Mouse (Mus musculus) brain, adult 2 months (tissue): ENCODE data around the gene Camta2.

Experiments used
- DNase-seq: peaks from one replicate; pipeline ENCODE4 v3.0.0; 2011; ENCODE audit warnings: low read depth, low spot score

Camta2 gene

DNA sequence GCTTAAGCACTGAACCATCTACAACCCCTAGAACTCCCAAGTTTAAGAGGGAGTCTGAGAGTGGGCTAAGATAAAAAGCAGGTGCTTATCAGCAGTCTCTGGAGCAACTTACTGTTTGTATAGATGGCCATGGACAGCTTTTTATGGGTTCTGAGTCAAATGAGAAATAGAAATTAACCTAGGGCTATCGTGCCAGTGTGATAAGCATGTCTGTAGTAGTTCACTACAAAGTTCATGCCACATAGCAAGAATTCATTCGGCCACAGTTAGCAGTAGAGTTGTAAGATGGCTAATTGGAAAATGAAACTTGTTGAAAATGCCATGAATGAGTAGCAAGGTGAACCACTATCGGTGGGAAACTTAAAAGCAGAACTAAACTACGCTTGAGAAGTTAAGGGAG, 39.4 kb downstream of the Camta2 start:
- DNase-seq, result no peak

DNA sequence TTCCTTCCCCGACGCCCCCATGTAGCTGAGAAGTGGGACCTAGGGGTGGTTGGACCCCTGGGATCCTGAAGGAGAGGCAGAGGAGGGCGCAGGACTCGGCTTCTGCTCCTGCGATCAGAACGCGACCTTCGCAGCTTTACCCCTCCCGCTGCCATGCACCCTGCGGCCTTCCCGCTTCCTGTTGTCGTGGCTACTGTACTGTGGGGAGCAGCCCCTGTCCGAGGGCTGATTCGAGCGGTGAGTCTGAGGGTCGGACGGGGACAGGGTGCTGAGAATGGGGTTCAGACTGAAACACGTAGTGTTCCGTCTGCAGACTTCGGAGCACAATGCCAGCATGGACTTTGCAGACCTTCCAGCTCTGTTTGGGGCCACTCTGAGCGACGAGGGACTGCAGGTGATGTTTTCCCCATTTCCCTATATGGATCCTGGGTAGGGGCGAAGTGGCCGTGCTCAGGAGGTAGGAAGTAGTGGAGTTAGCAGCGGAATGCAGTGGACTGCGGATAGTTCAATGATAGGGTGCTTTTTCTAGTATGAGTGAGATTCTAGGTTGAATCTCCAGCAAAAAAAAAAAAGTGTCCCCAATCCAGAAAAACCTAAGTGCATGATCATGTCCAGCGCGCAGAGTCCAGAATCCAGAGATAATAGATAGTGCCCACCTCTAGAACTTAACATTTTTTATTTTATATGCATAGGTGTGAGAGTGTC, 40.0 kb downstream of the Camta2 start:
- no peak for DNase-seq

DNA sequence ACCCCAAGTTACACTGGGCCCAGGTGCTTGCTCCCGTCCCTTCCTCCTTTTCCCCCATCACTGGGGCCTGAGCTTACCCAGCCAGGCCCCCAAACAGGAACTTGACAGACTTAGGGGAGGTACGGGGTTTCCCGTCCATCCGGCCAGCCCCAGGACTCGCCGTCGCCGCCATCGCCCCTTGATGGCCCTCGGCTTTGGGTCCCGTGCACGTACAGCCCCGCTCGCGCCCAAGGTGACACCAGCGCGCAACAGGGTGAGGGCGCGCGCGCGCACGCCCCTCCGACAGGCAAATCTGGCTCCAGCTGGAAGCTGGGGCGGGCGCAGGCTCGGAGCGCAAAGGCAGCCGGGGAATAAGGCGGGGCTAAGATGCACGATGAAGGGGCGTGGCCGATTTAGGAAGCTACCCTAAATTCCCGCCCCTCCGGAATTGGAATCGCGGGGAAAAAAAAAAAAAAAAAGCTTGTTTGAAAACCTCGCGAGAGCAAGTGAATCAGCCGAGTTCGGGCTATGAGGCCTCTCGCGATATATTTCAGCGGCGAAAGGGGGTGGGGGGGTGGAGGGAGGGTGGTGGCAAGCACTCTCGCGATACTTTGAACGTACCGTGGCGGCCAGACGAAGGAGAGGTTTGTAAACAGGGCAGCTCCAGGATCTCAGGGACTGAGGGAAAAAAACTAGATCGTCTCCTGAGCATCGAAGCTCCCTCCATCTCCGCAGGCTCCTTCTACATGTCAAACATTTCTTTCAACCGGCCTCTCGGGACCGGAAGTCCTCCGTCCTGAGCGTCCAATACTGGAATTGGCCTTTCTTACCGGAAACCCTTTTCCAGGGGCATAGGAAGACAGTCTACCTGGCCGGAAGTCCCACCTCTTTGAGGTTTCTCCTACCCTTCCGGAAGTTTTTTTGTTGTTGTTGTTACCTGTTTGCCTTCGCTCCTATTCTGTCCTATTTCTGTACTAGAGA, 40.9 kb downstream of the Camta2 start, which contains the start of the genes Rnf167 and Slc25a11:
TSS of gene Rnf167 (plus strand) at position 545 of the 960 bp plus-strand sequence.
TSS of gene Slc25a11 (minus strand) at position 789 of the 960 bp plus-strand sequence.
- DNase-seq, result peak; percentile 100

DNA sequence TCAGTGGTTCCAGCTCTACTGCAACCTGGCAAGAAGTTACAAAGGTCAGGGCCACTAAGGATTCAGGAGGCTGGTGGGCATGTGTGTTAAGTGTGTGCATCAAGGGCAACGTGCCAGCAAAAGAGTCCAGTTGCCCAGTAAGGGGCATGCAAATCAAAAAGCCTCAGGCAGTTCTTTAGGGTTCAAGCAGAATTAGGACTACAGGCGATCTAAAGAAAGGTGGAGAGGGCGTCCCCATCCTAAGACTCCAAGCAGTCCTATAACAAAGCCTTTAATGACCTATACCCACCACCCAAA, 41.7 kb downstream of the Camta2 start:
- DNase-seq, result no peak

DNA sequence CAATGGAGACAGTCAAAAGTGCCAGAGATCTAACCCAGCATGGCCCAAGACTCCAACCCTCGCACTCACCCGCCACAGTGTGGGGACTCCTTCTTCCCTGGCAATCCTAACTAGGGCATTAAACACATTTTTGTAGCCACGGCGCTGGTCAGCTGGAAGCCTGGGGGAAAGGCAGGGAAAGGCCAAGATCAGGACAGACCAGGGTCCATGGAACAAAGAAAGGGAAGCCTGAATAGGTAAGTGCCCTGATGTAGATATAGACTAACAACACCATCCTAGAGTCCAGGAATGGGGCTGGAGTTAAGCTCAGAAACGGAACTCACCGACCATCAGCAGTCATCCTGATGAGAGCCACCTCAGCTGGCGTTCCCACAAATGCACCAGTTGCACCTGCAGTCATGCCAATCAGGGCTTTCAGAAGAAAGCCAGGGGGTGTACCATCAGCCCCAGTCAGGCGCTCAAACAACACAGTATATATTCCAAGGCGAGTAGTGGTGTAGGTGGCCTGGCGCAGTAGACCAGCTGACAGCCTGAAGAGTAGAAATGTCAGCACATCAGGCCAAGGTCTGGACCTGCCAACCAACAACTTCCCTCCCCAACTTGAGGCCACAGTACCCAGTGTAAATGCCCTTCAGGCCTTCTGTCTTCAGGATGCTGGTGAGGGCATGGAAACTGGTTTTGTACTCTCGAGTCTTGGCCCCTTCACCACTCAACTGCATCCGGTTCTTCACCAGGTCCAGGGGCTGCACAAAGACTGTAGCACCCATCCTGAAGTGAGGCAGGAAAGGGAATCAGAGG, 42.2 kb downstream of the Camta2 start:
- DNase-seq, result no peak

DNA sequence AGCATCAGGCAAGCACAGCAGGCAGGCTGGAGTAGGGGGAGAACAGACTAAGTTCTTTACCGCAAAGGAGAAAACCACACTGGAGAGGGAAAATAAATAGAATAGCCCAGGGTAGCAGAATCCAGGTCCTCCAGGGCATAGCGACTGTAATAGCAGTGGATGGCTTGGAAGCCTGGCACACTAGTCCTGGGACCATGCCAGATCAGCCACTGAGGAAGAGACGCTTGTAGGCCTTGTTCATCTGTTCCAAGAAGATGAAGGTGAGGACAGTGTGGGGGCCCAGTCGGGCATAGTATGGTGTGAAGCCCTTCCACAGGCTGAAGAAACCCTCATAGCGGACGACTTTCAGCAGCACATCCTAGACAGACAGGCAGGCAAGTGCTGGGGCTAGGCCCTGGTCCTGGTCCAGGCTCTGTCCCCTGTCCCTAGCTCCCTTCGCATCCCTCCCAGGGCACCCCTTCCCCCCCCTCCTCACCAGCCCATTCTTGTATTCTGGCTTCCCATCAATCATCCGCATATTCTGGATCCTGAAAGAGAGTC, 43.3 kb downstream of the Camta2 start:
- DNase-seq, result no peak

DNA sequence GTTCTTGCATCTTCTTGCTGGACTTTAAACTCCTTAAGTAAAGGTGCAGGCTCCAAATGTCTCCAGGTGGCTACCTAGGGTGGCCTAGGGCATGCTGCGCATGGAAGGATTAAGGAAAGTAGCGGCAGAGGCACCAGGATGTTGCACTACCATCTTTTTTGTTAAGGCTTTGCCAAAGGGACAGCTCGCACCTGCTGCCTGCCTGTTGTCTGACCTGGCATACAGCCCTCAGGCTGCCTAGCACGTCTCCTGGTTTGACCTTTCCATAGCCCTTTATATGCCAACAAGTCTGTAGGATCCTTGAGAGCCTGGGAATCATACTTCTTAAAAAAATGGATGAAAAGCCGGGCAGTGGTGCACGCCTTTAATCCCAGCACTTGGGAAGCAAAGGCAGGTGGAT, 44.9 kb downstream of the Camta2 start:
- DNase-seq, result no peak

DNA sequence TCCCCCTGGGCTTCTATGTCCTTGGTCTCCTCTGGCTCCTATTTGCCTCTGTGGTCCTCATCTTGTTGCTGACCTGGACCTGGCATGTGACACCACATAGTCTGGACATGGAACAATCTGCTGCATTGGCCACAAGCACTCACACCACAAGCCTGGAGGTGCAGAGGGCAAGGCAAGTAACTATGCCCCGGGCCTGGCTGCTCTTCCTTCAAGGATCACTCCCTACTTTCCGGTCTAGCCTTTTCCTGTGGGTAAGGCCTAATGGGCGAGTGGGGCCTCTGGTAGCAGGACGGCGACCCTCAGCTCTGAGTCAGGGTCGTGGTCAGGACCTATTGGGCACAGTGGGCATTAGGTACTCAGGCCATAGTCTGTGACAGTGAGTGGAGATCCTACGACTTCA, 46.7 kb downstream of the Camta2 start:
- no peak for DNase-seq

DNA sequence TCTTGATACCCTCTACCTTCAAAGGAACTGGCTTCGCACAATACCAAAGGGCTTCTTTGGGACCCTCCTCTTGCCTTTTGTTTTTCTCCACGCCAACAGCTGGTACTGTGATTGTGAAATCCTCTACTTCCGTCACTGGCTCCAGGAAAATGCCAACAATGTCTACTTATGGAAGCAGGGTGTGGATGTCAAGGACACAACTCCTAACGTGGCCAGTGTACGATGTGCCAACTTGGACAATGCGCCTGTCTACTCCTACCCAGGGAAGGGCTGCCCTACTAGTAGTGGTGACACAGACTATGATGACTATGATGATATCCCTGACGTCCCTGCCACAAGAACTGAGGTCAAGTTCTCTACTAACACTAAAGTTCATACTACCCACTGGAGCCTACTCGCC, 47.9 kb downstream of the Camta2 start:
- DNase-seq, result no peak

DNA sequence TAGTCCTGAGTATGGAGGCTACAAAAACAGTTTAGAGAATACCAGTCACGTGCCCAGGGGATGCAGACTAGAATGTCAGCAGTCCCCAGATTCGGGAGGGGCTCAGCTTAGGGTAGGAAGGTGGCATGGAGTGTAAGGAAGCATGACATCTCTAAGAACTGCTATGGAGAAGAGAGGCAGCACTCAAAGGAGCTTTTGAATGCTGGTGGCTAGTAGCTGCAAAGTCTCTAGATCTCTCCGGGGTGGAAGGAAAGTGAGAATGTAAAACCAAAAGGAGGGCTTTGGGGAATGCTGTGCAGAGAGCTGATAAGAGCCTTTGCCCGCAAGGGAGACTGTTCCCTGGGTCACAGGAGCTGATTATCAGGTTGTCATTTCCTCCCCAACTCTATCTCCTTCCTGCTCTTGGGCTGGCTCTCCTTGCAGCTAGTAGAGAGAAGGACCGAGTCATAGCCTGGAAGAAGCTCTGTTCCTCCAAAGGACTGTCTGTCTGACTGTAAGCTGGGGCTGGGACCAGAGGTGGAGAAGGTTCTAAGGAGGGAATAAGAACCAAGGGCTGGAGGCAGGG, 49.1 kb downstream of the Camta2 start, which contains the start of gene Gp1ba:
TSS of gene Gp1ba (plus strand) at position 409 of the 565 bp plus-strand sequence.
- no peak for DNase-seq

DNA sequence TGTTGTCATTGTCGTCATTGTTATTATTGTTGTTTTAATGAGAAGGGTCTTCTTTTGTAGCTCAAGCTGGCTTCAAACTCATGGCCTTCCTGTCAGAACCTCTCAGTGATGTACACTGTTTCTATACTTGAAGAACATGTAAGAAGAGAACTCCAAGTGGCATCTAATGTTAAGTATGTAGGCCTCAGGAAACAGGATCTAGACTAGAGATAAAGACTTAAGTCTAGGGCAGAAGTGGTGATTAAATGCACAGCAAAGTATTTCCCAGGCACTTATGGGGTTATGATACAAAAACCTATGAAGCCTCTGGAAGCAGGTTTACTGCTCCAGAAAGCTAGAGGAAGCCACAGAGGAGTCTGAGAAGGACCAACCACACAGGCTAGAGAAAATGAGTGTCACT, 49.6 kb downstream of the Camta2 start:
- no peak for DNase-seq

DNA sequence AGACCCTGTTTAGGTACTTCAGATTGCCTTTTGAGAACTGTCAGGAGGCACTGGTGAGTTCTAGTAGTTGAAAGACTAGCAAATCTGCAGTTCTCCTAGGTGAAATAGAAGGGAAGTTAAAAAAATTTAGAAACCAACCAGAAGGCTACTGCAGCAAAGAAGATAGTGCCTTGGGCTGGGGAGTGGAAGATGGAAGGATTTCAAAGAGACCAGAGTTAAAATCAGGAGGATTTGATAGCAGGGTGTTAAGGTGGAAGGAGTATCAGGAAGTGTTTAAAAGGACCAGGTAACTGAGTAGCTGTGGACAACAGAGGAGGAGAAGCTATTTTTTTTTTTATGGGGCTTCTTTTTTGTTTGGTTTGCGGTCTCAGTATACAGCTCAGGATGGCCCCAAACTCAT, 50.1 kb downstream of the Camta2 start:
- no peak for DNase-seq

DNA sequence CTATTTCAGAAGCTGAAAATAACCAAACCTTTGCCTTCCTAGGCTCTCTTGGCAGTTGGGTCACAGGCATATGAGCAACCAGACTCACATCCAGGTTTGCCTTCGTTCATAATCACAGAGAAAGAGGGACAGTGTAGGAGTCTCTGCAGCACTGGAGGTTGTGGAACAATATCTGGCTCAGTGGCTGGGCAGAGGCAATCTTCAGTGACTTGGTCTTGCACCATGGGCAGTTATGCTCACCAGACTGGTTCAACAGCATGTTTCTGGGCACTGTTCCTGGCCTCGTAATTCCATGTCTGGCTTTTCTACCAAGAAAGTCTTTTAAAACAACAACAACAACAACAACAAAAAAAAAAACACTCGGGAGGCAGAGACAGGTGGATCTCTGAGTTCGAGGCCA, 52.3 kb downstream of the Camta2 start:
- DNase-seq, result no peak

DNA sequence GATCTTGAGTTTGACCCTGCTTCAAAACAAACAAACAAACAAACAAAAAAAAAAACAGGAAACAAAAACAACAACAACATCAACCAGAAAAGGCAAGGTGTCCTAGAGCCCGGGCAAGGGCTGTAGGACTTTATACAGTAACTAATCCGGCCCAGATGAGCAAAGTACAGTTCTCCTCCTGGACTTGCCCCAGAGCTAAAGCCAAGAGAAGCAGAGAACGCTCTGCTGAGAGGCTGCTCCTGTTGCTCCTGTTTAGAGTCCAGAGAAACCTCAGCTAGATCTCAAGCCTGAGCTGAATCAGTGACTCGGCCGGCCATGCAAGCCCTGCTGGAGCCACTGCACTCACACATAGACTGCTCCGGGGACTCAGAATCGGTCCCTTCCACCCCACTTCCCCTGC, 57.8 kb downstream of the Camta2 start:
- DNase-seq, result no peak

DNA sequence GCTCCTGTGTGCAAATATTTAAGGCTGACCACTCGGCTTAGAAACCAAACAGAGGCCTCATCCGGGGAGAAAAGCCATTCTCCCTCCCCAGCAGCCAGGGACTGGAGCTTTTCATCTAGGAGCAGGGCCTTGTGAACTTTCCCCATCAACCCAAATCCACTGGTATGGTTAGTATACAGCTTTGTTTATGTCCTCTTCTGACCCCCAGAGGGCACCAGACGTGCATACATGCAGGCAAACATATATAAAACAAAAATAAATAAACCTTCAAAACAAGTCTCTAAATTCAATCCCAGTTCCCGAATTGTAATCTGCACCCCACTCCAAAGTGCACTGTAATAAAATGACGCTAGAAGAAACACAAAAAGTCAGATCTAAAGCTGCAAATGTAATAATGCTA, 58.3 kb downstream of the Camta2 start:
- DNase-seq, result no peak

DNA sequence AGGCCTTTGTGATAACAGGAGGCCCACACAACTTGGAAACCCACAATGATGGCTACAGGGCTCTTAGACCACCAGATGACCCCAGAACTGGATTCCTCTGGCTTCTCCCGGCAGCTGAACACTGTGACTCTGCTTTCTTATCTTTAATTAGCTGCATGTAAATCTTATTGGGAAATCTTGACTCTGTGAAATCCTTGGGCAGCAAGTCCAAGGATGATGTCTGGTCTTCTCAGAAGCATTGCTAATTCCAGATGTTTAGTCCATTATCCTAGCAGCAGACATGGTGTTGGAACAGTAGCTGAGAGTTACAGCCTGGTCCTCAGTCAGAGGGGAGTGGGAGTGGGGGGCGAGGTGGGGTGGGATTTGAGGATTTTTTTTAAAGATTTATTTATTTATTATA, 59.5 kb downstream of the Camta2 start:
- no peak for DNase-seq

DNA sequence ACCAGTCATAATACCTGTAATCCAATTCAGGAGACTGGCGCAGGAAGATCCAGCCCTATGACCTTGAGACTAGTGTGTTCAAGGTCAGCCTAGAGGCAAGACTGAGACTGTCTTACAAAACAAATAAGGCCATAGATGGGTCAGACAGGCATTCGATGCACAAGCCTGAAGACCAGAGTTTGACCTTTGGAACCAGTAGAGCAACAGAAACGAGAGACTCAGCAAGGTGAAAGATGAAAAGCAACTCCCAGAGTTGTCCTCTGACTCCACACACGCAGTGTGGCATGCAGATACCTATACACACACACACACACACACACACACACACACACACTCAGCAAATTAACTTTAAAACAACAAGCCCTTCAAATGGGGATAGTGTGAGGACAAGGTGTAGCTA, 61.0 kb downstream of the Camta2 start:
- no peak for DNase-seq

DNA sequence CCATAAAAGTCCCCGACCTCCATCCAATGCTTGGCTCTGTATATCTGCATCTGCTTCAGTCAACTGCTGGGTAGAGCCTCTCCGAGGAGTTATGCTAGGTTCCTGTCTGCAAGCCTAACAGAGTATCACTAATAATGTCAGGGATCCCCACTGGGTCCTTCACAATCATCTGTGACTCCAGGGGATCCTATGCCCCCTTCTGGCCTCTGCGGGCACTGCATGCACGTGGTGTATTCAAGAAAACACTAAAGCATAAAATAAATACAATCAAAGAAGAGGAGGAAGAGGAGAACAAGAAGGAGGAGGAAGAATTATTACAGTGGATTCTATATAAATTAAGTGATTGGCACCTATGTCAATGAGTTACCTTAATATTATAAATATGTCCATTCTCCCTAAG, 62.4 kb downstream of the Camta2 start:
- DNase-seq, result peak; percentile 55

DNA sequence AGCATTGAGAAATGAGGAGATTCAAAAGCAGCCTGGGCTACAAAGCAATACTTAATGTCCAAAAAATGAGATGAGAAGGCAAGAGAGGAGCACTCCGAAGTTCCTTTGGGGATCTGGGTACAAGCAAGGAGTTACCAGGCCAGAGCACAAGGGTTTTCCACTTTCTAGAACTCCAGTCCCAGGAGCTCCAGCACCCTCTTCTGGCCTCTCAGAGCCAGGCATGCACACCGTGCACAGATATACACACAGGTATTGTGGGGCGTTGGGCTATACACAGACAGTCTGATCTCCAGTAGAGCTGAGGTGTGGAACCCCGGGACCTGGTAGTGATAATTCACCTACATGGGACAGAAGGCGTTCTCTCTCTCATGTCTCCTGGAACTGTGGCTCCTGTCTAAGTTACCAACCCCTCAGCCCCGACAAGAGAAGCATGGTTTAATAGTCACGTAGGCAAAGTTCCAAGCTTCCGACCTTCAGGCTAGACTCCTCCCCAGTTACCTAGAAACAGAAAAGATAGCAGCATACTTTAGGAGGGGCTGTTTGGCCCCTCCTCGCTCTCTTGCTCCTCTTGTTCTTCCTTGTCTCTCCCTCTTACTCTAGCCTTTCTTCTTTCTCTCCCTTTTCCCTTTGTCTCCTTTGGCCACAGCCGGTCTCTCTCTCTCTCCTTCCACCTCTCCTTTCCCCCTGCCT, 64.7 kb downstream of the Camta2 start:
- peak; percentile 12 for DNase-seq

DNA sequence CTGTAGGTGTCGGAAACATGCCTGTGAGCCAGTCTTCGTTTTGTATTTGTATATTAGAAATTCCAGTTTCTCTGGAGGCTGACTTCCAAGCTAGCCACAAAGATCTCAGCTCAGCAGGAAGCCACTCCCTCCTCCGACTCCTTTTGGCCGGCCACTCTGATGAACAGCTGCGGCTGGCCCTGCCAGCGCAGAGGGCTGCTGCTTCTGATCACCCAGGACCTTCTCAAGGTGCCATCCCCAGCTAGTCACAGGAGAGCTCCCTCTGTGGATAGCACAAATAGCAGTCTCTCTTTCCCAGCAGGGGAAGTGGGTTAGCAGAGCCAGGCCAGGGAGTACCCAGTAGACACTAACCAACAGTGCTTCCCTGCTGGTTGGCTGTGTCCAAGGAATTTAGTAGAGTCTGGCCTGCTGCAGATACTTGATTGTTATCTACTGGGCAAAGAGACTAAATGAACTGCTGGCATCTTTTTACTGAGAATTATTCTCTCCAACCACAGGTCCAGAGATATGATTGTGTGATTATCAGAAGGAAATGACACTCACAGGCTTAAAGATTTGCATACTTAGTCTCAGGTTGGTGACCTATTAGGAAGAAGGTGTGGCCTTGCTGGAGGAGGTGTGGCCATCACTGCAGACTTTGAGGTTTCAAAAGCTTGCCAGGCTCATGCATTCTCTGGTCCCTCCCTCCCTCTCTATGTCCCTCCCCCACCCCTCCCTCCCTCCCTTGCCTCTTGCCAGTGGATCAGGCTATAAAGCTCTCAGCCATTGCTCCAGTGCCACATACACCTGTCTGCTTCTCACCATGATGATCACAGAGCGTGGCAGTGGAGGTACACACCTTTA, 65.7 kb downstream of the Camta2 start:
- DNase-seq, result no peak
